Mouse (Mus musculus): Measurements from ENCODE around the gene Uqcc1. TPM values are rescaled to one million over a fixed set of nuclear protein-coding genes. Genes with fewer than 3 reads are reported as not detected.
"Not testable (repeated sequence)": the region's sequence is repeated elsewhere in the genome, so short reads cannot be mapped to it uniquely, and the experiment has no call there.

Gene Uqcc1
- polyA plus RNA-seq, 1 experiment from 2014 or later = 84.7 TPM

- Histone ChIP-seq H3K27ac (ENCODE audit: low read depth, low read length) (no peak overlapping the region), H3K4me2 (ENCODE audit: low read depth) (no peak overlapping the region), H3K9ac (ENCODE audit: low read length) (no peak overlapping the region), H3K4me3 (ENCODE audit: low read depth, low read length) (no peak overlapping the region), H3K27me3 (ENCODE audit: control insufficient read depth, insufficient read depth, low read length) (no peaks in the 10 kb centered on the region), H3K4me1 (ENCODE audit: control insufficient read depth, insufficient read depth, low read length) (no peaks in the 10 kb centered on the region), H3K9me3 (ENCODE audit: control insufficient read depth, low read length) (no peaks in the 10 kb centered on the region), H3K36me3 (ENCODE audit: control insufficient read depth, insufficient read depth, low read length) (no peaks in the 10 kb centered on the region)
- ATAC-seq (ENCODE audit: insufficient read depth, low FRiP score, low TSS enrichment) = no peak
- no peak for DNase-seq (ENCODE audit: low spot score)
- WGBS = 90% methylated on average over 5 of the region's 5 CpGs
Measured at GRCm38 (mm10) chr2:155852536-155852935, 77.6 kb downstream of the Uqcc1 start.

GRCm38 (mm10) chr2:155850120-155850519, 80.0 kb downstream of the Uqcc1 start:
- Histone ChIP-seq H3K9me3 (ENCODE audit: control insufficient read depth, low read length) (no peaks in the 10 kb centered on the region), H3K4me2 (ENCODE audit: low read depth) (no peak overlapping the region), H3K4me3 (ENCODE audit: low read depth, low read length) (no peak overlapping the region), H3K9ac (ENCODE audit: low read length) (no peak overlapping the region), H3K27me3 (ENCODE audit: control insufficient read depth, insufficient read depth, low read length) (no peaks in the 10 kb centered on the region), H3K36me3 (ENCODE audit: control insufficient read depth, insufficient read depth, low read length) (no peaks in the 10 kb centered on the region; the same call in 1 of the 2 replicates), H3K27ac (ENCODE audit: low read depth, low read length) (no peak overlapping the region), H3K4me1 (ENCODE audit: control insufficient read depth, insufficient read depth, low read length) (no peaks in the 10 kb centered on the region)
- ATAC-seq (ENCODE audit: insufficient read depth, low FRiP score, low TSS enrichment) (no peak), DNase-seq (ENCODE audit: low spot score) (no peak)
- WGBS = 77% methylated on average over 7 of the region's 7 CpGs

GRCm38 (mm10) chr2:155849464-155849863, 80.6 kb downstream of the Uqcc1 start:
- Histone ChIP-seq H3K4me3 (ENCODE audit: low read depth, low read length) (no peak overlapping the region), H3K36me3 (ENCODE audit: control insufficient read depth, insufficient read depth, low read length) (no peaks in the 10 kb centered on the region; the same call in 1 of the 2 replicates), H3K9me3 (ENCODE audit: control insufficient read depth, low read length) (no peaks in the 10 kb centered on the region), H3K4me1 (ENCODE audit: control insufficient read depth, insufficient read depth, low read length) (no peaks in the 10 kb centered on the region), H3K9ac (ENCODE audit: low read length) (no peak overlapping the region), H3K4me2 (ENCODE audit: low read depth) (no peak overlapping the region), H3K27ac (ENCODE audit: low read depth, low read length) (no peak overlapping the region), H3K27me3 (ENCODE audit: control insufficient read depth, insufficient read depth, low read length) (no peaks in the 10 kb centered on the region)
- 71% methylated on average over 7 of the region's 7 CpGs for WGBS
- DNase-seq (ENCODE audit: low spot score) (no peak), ATAC-seq (ENCODE audit: insufficient read depth, low FRiP score, low TSS enrichment) (no peak)

DNA sequence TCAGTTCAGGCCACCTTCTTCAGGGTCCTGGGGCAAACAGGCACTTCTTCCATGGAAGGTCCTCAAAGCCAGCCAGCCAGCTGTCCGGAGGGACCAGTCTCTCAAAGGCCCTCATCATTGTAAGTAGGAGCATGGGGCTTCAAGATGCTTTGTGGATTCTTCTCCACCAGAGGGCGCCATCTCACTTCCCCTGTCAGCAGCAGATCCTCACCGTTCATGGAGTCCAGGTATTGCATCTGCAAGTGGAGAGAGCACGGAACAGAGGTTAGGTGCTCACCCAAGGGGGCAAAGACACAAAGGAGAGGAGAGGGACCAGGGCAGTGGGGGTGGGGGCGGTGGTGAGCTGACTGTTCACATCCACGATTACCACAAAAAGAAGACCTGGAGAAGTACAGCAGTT, 81.8 kb downstream of the Uqcc1 start:
- WGBS = 40% methylated on average over 6 of the region's 6 CpGs
- no peaks in the 10 kb centered on the region; the same call in 1 of the 2 replicates for H3K36me3 ChIP-seq (ENCODE audit: control insufficient read depth, insufficient read depth, low read length)
- no peak for ATAC-seq (ENCODE audit: insufficient read depth, low FRiP score, low TSS enrichment)

DNA sequence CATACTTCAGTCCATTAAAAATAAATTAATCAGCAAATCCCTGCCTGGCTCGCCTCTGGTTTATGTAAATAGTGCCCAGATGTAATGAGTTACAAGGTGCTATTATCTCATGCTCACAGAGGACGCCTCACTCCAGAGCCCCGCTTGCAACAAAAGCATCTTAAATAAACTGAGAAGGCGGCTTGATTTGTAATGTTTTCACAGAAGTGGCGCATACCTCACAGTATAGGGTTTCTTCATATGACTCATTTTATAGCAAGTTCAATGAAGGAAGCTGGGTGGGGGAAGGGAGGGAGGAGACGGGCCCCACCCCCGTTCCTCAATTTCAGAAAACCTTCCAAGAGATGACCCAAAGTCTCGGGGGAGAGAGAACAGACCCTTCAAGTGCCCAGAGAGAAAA, 83.2 kb downstream of the Uqcc1 start:
- H3K4me1 ChIP-seq (ENCODE audit: control insufficient read depth, insufficient read depth, low read length) = no peaks in the 10 kb centered on the region
- no peak overlapping the region for H3K27ac ChIP-seq (ENCODE audit: low read depth, low read length)
- no peaks in the 10 kb centered on the region for H3K9me3 ChIP-seq (ENCODE audit: control insufficient read depth, low read length)
- 83% methylated on average over 8 of the region's 8 CpGs for whole genome bisulfite sequencing
- DNase-seq (ENCODE audit: low spot score) (no peak), ATAC-seq (ENCODE audit: insufficient read depth, low FRiP score, low TSS enrichment) (no peak)
- no peak overlapping the region for H3K9ac ChIP-seq (ENCODE audit: low read length)
- H3K4me3 ChIP-seq (ENCODE audit: low read depth, low read length) = no peak overlapping the region
- no peaks in the 10 kb centered on the region; the same call in 1 of the 2 replicates for H3K36me3 ChIP-seq (ENCODE audit: control insufficient read depth, insufficient read depth, low read length)
- no peaks in the 10 kb centered on the region for H3K27me3 ChIP-seq (ENCODE audit: control insufficient read depth, insufficient read depth, low read length)
- no peak overlapping the region for H3K4me2 ChIP-seq (ENCODE audit: low read depth)

More for the DNA sequence above, 81.8 kb downstream of the Uqcc1 start:
- Histone ChIP-seq H3K9me3 (ENCODE audit: control insufficient read depth, low read length) (no peaks in the 10 kb centered on the region), H3K4me2 (ENCODE audit: low read depth) (no peak overlapping the region), H3K9ac (ENCODE audit: low read length) (no peak overlapping the region), H3K27ac (ENCODE audit: low read depth, low read length) (no peak overlapping the region), H3K4me1 (ENCODE audit: control insufficient read depth, insufficient read depth, low read length) (no peaks in the 10 kb centered on the region), H3K27me3 (ENCODE audit: control insufficient read depth, insufficient read depth, low read length) (no peaks in the 10 kb centered on the region), H3K4me3 (ENCODE audit: low read depth, low read length) (no peak overlapping the region)
- DNase-seq (ENCODE audit: low spot score) = peak; percentile 77

DNA sequence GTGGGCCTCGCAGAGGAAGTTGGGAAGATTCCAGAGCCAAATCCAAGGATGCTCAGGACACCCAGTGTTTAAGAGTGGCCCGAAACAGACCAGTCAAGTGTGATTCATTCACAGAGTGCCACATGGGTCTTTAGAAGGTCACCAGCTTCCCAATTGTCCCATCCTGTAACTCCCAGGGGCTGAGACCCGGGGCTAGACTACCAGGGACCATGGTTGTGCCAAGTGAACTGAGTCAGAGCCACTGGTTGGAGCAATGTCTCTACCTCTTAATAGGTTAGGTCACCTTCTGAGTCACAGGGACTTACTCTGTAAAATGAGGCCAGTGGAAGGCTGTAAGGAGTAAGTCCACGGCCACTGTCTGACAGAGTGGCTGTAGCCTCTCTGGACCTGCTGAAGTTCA, 91.1 kb downstream of the Uqcc1 start:
- Histone ChIP-seq H3K4me3 (ENCODE audit: low read depth, low read length) (no peak overlapping the region), H3K9ac (ENCODE audit: low read length) (no peak overlapping the region), H3K27me3 (ENCODE audit: control insufficient read depth, insufficient read depth, low read length) (no peaks in the 10 kb centered on the region), H3K27ac (ENCODE audit: low read depth, low read length) (no peak overlapping the region), H3K4me2 (ENCODE audit: low read depth) (no peak overlapping the region), H3K36me3 (ENCODE audit: control insufficient read depth, insufficient read depth, low read length) (no peaks in the 10 kb centered on the region), H3K4me1 (ENCODE audit: control insufficient read depth, insufficient read depth, low read length) (no peaks in the 10 kb centered on the region), H3K9me3 (ENCODE audit: control insufficient read depth, low read length) (no peaks in the 10 kb centered on the region)
- 85% methylated on average over 4 of the region's 4 CpGs for WGBS
- DNase-seq (ENCODE audit: low spot score) (no peak), ATAC-seq (ENCODE audit: insufficient read depth, low FRiP score, low TSS enrichment) (no peak)

DNA sequence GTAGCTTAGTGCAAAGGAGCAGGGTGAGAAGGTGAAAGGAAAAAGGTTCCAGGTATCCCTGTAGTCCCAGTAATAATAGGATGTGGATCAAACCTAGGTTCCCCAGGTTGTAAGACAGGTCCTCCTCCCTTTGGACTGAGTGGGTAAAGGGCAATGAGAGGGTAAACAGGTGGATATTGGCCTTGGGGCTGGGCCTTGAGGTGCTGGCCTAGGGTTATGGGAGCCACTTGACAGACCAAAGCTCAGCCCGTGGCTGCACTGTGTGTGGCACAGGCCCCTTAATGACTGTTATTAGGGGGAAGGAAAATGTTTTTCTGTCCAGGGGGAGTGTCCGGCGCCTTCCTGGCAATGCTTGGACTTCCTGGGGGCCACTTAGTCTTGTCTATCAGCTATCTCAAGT, 92.1 kb downstream of the Uqcc1 start:
- DNase-seq (ENCODE audit: low spot score) = no peak
- no peak overlapping the region for H3K9ac ChIP-seq (ENCODE audit: low read length)
- 75% methylated on average over 3 of the region's 3 CpGs for WGBS
- no peak overlapping the region for H3K27ac ChIP-seq (ENCODE audit: low read depth, low read length)
- H3K36me3 ChIP-seq (ENCODE audit: control insufficient read depth, insufficient read depth, low read length) = no peaks in the 10 kb centered on the region
- H3K9me3 ChIP-seq (ENCODE audit: control insufficient read depth, low read length) = no peaks in the 10 kb centered on the region
- no peak overlapping the region for H3K4me2 ChIP-seq (ENCODE audit: low read depth)
- no peaks in the 10 kb centered on the region for H3K4me1 ChIP-seq (ENCODE audit: control insufficient read depth, insufficient read depth, low read length)
- H3K4me3 ChIP-seq (ENCODE audit: low read depth, low read length) = no peak overlapping the region
- H3K27me3 ChIP-seq (ENCODE audit: control insufficient read depth, insufficient read depth, low read length) = no peaks in the 10 kb centered on the region
- no peak for ATAC-seq (ENCODE audit: insufficient read depth, low FRiP score, low TSS enrichment)

- Histone ChIP-seq H3K9ac (ENCODE audit: low read length) (no peak within 1 kb of the TSS), H3K4me3 (ENCODE audit: low read depth, low read length) (no peak within 1 kb of the TSS), H3K27me3 (ENCODE audit: control insufficient read depth, insufficient read depth, low read length) (no peaks in the 10 kb centered on the region), H3K4me2 (ENCODE audit: low read depth) (no peak within 1 kb of the TSS), H3K27ac (ENCODE audit: low read depth, low read length) (no peak within 1 kb of the TSS), H3K9me3 (ENCODE audit: control insufficient read depth, low read length) (no peaks in the 10 kb centered on the region), H3K36me3 (ENCODE audit: control insufficient read depth, insufficient read depth, low read length) (no peaks in the 10 kb centered on the region), H3K4me1 (ENCODE audit: control insufficient read depth, insufficient read depth, low read length) (no peaks in the 10 kb centered on the region)
- WGBS = 59% methylated on average over 9 of the region's 9 CpGs
- ATAC-seq (ENCODE audit: insufficient read depth, low FRiP score, low TSS enrichment) (no peak), DNase-seq (ENCODE audit: low spot score) (no peak)
Measured at GRCm38 (mm10) chr2:155834732-155835131, 95.4 kb downstream of the Uqcc1 start, which contains the start of gene Fam83c. Gene Fam83c, minus strand, starts transcription at chr2:155834854.

GRCm38 (mm10) chr2:155832087-155832486, 98.0 kb downstream of the Uqcc1 start:
- not testable (repeated sequence) for H3K4me2 ChIP-seq (ENCODE audit: low read depth); H3K27me3 ChIP-seq (ENCODE audit: control insufficient read depth, insufficient read depth, low read length); H3K9me3 ChIP-seq (ENCODE audit: control insufficient read depth, low read length); H3K9ac ChIP-seq (ENCODE audit: low read length); ATAC-seq (ENCODE audit: insufficient read depth, low FRiP score, low TSS enrichment); H3K4me1 ChIP-seq (ENCODE audit: control insufficient read depth, insufficient read depth, low read length); DNase-seq (ENCODE audit: low spot score); H3K27ac ChIP-seq (ENCODE audit: low read depth, low read length); H3K4me3 ChIP-seq (ENCODE audit: low read depth, low read length); H3K36me3 ChIP-seq (ENCODE audit: control insufficient read depth, insufficient read depth, low read length)
- 80% methylated on average over 1 of the region's 1 CpGs for WGBS
